Mouse (Mus musculus): ENCODE data around the gene Ankrd10. TPM values are rescaled to one million over a fixed set of nuclear protein-coding genes. Genes with fewer than 3 reads are reported as not detected.

Gene Ankrd10
- total and polyA plus RNA-seq, 3 experiments = 19.3 to 39.9 (median 21.5) TPM

DNA sequence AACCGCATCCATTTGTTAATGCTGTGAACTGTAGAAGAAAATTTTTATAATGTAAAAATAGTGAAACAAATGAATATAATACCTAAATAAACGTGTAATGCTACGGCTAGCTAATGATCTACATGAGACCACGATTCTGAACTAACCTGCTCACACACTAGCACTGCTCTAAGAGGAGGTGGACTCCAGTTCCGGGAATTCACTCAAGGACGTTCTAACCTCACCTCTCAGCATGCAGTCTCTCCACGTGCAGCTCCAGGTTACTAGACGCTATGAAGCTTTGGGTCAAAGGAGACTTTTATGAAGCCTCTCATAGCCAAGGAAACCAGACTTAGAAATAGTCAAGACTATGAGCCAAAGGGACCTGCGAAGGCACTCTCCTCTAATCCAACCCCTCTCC, 7.8 kb downstream of the Ankrd10 start:
- peaks cover 24% of the 10 kb centered on the region for H3K36me3 ChIP-seq (ENCODE audit: control insufficient read depth, insufficient read depth, low read length)
- H3K4me1 ChIP-seq (ENCODE audit: control insufficient read depth, insufficient read depth, low read length) = peaks cover 10% of the 10 kb centered on the region
- H3K27me3 ChIP-seq (ENCODE audit: control insufficient read depth, insufficient read depth, low read length) = no peaks in the 10 kb centered on the region
- H3K9ac ChIP-seq (ENCODE audit: low read depth, low read length) = no peak overlapping the region
- 71% methylated on average over 9 of the region's 9 CpGs for WGBS
- intact Hi-C loops (cut with DNase I) = no loop called here
- DNase-seq = no peak
- TF ChIP-seq CTCF (IDR thresholded peaks at IDR 0.05) (no peak), EP300 (IDR thresholded peaks at IDR 0.05; ENCODE audit: insufficient read depth, low read depth, low read length) (no peak), POLR2A (IDR thresholded peaks at IDR 0.05; ENCODE audit: insufficient read depth, low read depth, low read length) (no peak)
- H3K4me3 ChIP-seq = no peak overlapping the region
- peaks cover 5% of the 10 kb centered on the region for H3K79me2 ChIP-seq (replicated peaks; ENCODE audit: control insufficient read depth, insufficient read depth, low read length)
- no peak overlapping the region for H3K27ac ChIP-seq

DNA sequence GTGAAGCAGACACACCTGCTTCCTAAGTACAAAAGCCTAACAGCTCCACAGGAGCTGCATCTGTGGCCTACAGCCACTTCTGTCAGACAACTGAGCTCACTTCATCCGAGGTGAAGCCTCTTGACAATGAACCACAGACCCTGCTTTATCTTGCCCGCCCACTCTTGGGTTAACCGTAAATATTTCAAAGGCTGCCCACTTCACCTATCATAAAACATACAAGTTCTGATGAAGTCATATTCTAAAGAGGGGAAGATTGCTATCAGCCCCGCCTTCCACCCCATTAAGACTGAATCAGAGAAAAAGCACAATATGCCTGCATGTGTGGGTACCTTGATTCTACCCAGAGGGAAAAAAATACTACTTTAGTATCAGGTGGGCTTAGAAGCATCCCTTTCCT, 10.5 kb downstream of the Ankrd10 start:
- H3K4me3 ChIP-seq = no peak overlapping the region
- H3K4me1 ChIP-seq (ENCODE audit: control insufficient read depth, insufficient read depth, low read length) = peaks cover 7% of the 10 kb centered on the region
- peaks cover 5% of the 10 kb centered on the region; the same call in 1 of the 2 replicates for H3K79me2 ChIP-seq (replicated peaks; ENCODE audit: control insufficient read depth, insufficient read depth, low read length)
- 60% methylated on average over 4 of the region's 4 CpGs for WGBS
- DNase-seq = no peak
- no peak for TF ChIP-seq CTCF (IDR thresholded peaks at IDR 0.05)
- no peak for TF ChIP-seq POLR2A (IDR thresholded peaks at IDR 0.05; ENCODE audit: insufficient read depth, low read depth, low read length)
- no peak for TF ChIP-seq EP300 (IDR thresholded peaks at IDR 0.05; ENCODE audit: insufficient read depth, low read depth, low read length)
- intact Hi-C loops (cut with DNase I) = no loop called here
- H3K36me3 ChIP-seq (ENCODE audit: control insufficient read depth, insufficient read depth, low read length) = peaks cover 26% of the 10 kb centered on the region
- no peak overlapping the region for H3K9ac ChIP-seq (ENCODE audit: low read depth, low read length)
- no peak overlapping the region for H3K27ac ChIP-seq
- no peaks in the 10 kb centered on the region for H3K27me3 ChIP-seq (ENCODE audit: control insufficient read depth, insufficient read depth, low read length)

DNA sequence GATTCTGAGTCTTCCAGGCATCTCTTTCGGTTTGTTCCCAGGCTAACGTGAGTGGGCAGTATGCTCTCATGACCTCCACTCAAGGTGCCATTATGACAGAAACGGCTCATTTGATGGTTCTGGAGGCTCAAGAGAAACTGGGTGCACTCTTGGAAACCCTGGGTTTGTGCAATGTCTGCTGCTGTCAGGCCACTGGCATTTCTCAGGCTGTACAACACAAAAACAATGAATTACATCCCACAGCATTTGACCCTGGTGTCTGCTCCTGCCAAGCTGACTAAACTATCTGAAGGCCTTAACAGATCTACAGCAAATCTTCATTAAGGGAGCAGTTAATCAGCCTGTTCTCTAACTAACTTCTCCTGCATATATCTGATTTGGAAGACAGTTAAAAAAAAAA, 16.5 kb downstream of the Ankrd10 start:
- WGBS = 88% methylated on average over 3 of the region's 3 CpGs
- H3K4me1 ChIP-seq (ENCODE audit: control insufficient read depth, insufficient read depth, low read length) = no peaks in the 10 kb centered on the region; the same call in 1 of the 2 replicates
- no peaks in the 10 kb centered on the region for H3K27me3 ChIP-seq (ENCODE audit: control insufficient read depth, insufficient read depth, low read length)
- no peak for DNase-seq
- H3K79me2 ChIP-seq (replicated peaks; ENCODE audit: control insufficient read depth, insufficient read depth, low read length) = 0 out of 2 replicates have a peak, but pooled peaks cover 1% of the 10 kb centered on the region
- H3K9ac ChIP-seq (ENCODE audit: low read depth, low read length) = no peak overlapping the region
- H3K4me3 ChIP-seq = no peak overlapping the region
- TF ChIP-seq EP300 (IDR thresholded peaks at IDR 0.05; ENCODE audit: insufficient read depth, low read depth, low read length) = no peak
- TF ChIP-seq POLR2A (IDR thresholded peaks at IDR 0.05; ENCODE audit: insufficient read depth, low read depth, low read length) = no peak
- TF ChIP-seq CTCF (IDR thresholded peaks at IDR 0.05) = no peak
- no peak overlapping the region for H3K27ac ChIP-seq
- intact Hi-C loops (cut with DNase I) = loop anchor here (5.0 kb wide), 1 partner anchor 112 kb away; no protein-coding TSS in a partner anchor
- H3K36me3 ChIP-seq (ENCODE audit: control insufficient read depth, insufficient read depth, low read length) = peaks cover 13% of the 10 kb centered on the region

DNA sequence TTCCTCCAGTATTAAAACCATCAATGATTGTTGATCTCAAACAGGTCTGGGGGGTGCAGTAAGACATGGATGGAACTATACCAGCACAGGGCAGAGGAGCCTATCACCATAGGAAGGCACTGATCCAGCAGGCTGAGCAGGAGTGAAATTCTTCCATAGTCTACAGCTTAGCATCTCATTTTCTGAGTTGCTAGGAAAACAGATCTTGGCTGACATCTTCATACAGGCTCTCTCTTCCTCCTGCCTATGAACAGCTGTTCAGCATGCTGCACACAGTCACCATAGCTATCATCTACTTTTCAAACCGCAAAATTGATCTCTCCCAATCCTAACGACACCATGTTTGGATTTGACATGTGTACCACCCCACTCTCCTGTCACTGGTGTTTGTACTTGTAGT, 17.5 kb downstream of the Ankrd10 start:
- H3K4me1 ChIP-seq (ENCODE audit: control insufficient read depth, insufficient read depth, low read length) = no peaks in the 10 kb centered on the region; the same call in 1 of the 2 replicates
- TF ChIP-seq POLR2A (IDR thresholded peaks at IDR 0.05; ENCODE audit: insufficient read depth, low read depth, low read length) (no peak), CTCF (IDR thresholded peaks at IDR 0.05) (no peak), EP300 (IDR thresholded peaks at IDR 0.05; ENCODE audit: insufficient read depth, low read depth, low read length) (no peak)
- H3K4me3 ChIP-seq = no peak overlapping the region
- intact Hi-C loops (cut with DNase I) = loop anchor here (5.0 kb wide), 1 partner anchor 111 kb away; no protein-coding TSS in a partner anchor
- H3K27ac ChIP-seq = no peak overlapping the region
- H3K27me3 ChIP-seq (ENCODE audit: control insufficient read depth, insufficient read depth, low read length) = no peaks in the 10 kb centered on the region
- no peak overlapping the region for H3K9ac ChIP-seq (ENCODE audit: low read depth, low read length)
- no peak for DNase-seq
- H3K36me3 ChIP-seq (ENCODE audit: control insufficient read depth, insufficient read depth, low read length) = peaks cover 13% of the 10 kb centered on the region
- H3K79me2 ChIP-seq (replicated peaks; ENCODE audit: control insufficient read depth, insufficient read depth, low read length) = 0 out of 2 replicates have a peak, but pooled peaks cover 1% of the 10 kb centered on the region
- WGBS = 82% methylated on average over 2 of the region's 2 CpGs

DNA sequence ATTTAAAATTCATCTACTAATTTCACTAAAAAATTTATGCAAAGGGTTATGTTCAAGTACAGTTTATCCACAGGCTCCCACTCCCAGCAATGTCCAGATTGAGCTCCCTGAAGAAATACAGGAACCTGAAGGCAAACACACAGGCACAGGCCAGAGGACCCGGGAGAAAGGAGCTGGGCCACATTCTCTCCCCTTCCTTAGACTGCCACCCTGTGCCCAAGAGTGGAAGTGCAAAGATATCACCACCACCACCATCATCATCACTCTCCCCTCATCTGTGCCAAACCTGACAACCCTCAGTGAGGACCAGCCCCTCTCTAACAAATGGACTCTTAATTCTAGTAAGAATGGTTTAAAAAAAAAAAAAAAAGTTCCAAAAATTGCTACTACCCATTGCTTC, 19.3 kb downstream of the Ankrd10 start:
- Histone ChIP-seq H3K27ac (no peak overlapping the region), H3K36me3 (ENCODE audit: control insufficient read depth, insufficient read depth, low read length) (peaks cover 5% of the 10 kb centered on the region), H3K27me3 (ENCODE audit: control insufficient read depth, insufficient read depth, low read length) (no peaks in the 10 kb centered on the region), H3K9ac (ENCODE audit: low read depth, low read length) (no peak overlapping the region), H3K4me1 (ENCODE audit: control insufficient read depth, insufficient read depth, low read length) (no peaks in the 10 kb centered on the region), H3K4me3 (no peak overlapping the region), H3K79me2 (replicated peaks; ENCODE audit: control insufficient read depth, insufficient read depth, low read length) (no peaks in the 10 kb centered on the region)
- intact Hi-C loops (cut with DNase I) = loop anchor here (5.0 kb wide), 1 partner anchor 109 kb away; no protein-coding TSS in a partner anchor
- TF ChIP-seq CTCF (IDR thresholded peaks at IDR 0.05) = peak; percentile 82
- peak; percentile 71; the same call in 1 of the 2 replicates for TF ChIP-seq EP300 (IDR thresholded peaks at IDR 0.05; ENCODE audit: insufficient read depth, low read depth, low read length)
- TF ChIP-seq POLR2A (IDR thresholded peaks at IDR 0.05; ENCODE audit: insufficient read depth, low read depth, low read length) = no peak
- 0% methylated on average over 1 of the region's 1 CpGs for WGBS
- DNase-seq = peak; percentile 18 to 65

DNA sequence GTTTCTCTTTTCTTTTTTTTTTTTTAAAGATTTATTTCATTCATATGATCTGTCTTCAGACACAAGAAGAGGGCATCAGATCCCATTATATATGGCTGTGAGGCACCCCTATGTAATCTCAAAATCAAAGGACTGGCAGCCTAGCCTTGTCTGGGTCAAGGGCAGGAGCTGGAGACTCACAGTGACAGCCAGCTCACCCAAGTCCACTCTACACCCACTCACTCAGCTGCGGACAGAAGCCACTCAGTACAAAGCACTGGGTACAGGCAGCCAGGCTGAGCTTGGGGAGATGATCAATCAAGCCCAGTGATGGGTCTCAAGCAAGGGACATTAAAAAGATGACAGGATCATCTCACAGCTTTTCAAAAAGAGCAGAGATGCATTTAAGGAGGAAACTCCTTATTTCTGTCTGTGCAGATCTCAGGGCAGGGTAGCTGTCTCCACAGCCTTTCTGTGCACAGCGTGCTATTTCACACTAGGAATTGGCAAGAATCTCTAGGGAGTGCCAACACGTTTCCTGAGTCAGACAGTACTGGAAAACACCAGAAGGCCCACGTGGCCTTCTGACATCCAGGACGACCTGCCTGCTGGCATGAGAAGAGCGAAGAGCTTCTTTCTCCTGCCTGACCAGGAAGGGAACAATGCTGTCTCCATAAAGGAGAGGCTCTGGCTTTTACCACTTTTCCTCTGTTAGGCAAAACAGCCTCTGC, 21.3 kb downstream of the Ankrd10 start:
- H3K4me1 ChIP-seq (ENCODE audit: control insufficient read depth, insufficient read depth, low read length) = no peaks in the 10 kb centered on the region
- H3K4me3 ChIP-seq = no peak overlapping the region
- intact Hi-C loops (cut with DNase I) = no loop called here
- H3K36me3 ChIP-seq (ENCODE audit: control insufficient read depth, insufficient read depth, low read length) = peaks cover 5% of the 10 kb centered on the region
- H3K9ac ChIP-seq (ENCODE audit: low read depth, low read length) = no peak overlapping the region
- H3K27ac ChIP-seq = peak overlapping the region; percentile 58
- TF ChIP-seq EP300 (IDR thresholded peaks at IDR 0.05; ENCODE audit: insufficient read depth, low read depth, low read length) = 0 out of 2 replicates have a peak, but pooled peaks have one; percentile 47
- TF ChIP-seq POLR2A (IDR thresholded peaks at IDR 0.05; ENCODE audit: insufficient read depth, low read depth, low read length) = no peak
- 37% methylated on average over 6 of the region's 6 CpGs for WGBS
- DNase-seq = peak in 1 of 2 experiments; percentile 42
- H3K27me3 ChIP-seq (ENCODE audit: control insufficient read depth, insufficient read depth, low read length) = no peaks in the 10 kb centered on the region
- H3K79me2 ChIP-seq (replicated peaks; ENCODE audit: control insufficient read depth, insufficient read depth, low read length) = no peaks in the 10 kb centered on the region
